Mouse (Mus musculus) olfactory bulb, adult 2 months (tissue): ENCODE measurements at regions not wholly inside any gene's neighbourhood (a gene's known extent, or its start where the extent isn't known, plus 50 kb on each side); places are given as distances from the start of the nearest gene placed in this dataset.

ENCODE experiments used
- CTCF ChIP-seq: fragments of 200-500 bp; IDR thresholded peaks from 2 replicates; pipeline ENCODE4 v1.5.1; 2012; ENCODE audit warnings: low read depth, mild to moderate bottlenecking, low read length, moderate library complexity; ENCODE audit not compliant: insufficient read depth
- POLR2A ChIP-seq: fragments of 200-500 bp; IDR thresholded peaks from 2 replicates; pipeline ENCODE4 v1.6.1; 2012; ENCODE audit warnings: mild to moderate bottlenecking, low read depth, low read length, moderate library complexity; ENCODE audit not compliant: insufficient read depth

GRCm38 (mm10) chr1:90281956-90282355 is 78.2 kb downstream of the Ackr3 start:
- TF ChIP-seq CTCF (no peak), POLR2A (no peak)
